Mouse (Mus musculus) intestine, embryonic 15.5 days (tissue): Measurements from ENCODE around the gene Atp6v1e2. TPM values are rescaled to one million over a fixed set of nuclear protein-coding genes. Genes with fewer than 3 reads are reported as not detected.

Experiments
- ATAC-seq: fragments of 200-750 bp; cut with Nextera tagmentation; 2 replicates; pipeline ENCODE4 v1.8.0; 2017; ENCODE audit warnings: moderate TSS enrichment, moderate library complexity
- H3K27ac ChIP-seq: fragments of 300-500 bp; sonication (generic); 2 replicates; pipeline ENCODE4 v1.5.1; 2015; ENCODE audit warnings: mild to moderate bottlenecking, inconsistent platforms
- H3K27me3 ChIP-seq: fragments of 300-500 bp; sonication (generic); replicated peaks from 2 replicates; pipeline ENCODE4 v1.6.1; 2015; ENCODE audit warnings: inconsistent platforms
- H3K36me3 ChIP-seq: fragments of 300-500 bp; sonication (generic); 2 replicates; pipeline ENCODE4 v1.6.1; 2015; ENCODE audit warnings: inconsistent platforms
- H3K4me1 ChIP-seq: fragments of 300-500 bp; sonication (generic); replicated peaks from 2 replicates; pipeline ENCODE4 v1.6.1; 2015; ENCODE audit warnings: inconsistent platforms
- H3K4me2 ChIP-seq: fragments of 300-500 bp; sonication (generic); replicated peaks from 2 replicates; pipeline ENCODE4 v1.6.1; 2015; ENCODE audit warnings: mild to moderate bottlenecking, inconsistent platforms
- H3K4me3 ChIP-seq: fragments of 300-500 bp; sonication (generic); replicated peaks from 2 replicates; pipeline ENCODE4 v1.5.1; 2015; ENCODE audit warnings: inconsistent platforms
- H3K9ac ChIP-seq: fragments of 300-500 bp; sonication (generic); 2 replicates; pipeline ENCODE4 v1.6.1; 2015; ENCODE audit warnings: inconsistent platforms
- H3K9me3 ChIP-seq: fragments of 300-500 bp; sonication (generic); 2 replicates; pipeline ENCODE4 v1.6.1; 2016; ENCODE audit warnings: inconsistent platforms
- WGBS: fragments of 180-500 bp; shearing (Covaris S2); methylation state at CpG from one replicate; pipeline ENCODE4 v1.1.7; 2015; 5-methylcytosine and 5-hydroxymethylcytosine counted together
- polyA plus RNA-seq: library from polyadenylated mRNA; unstranded; fragments of >200 nt; fragmentation: Nextera tagmentation; extraction: Ambion mirVana; gene quantifications from 2 replicates; pipeline ENCODE4 v1.2.1, GENCODE M21; 2015

Gene Atp6v1e2
- polyA plus RNA-seq, 1 experiment from 2014 or later: not detected

GRCm38 (mm10) chr17:86907092-86907491 lies 40.6 kb downstream of the Atp6v1e2 start:
- H3K27ac ChIP-seq: no peak overlapping the region
- no peaks in the 10 kb centered on the region for H3K9me3 ChIP-seq
- no peak overlapping the region for H3K9ac ChIP-seq
- no peaks in the 10 kb centered on the region; the same call in 1 of the 2 replicates for H3K27me3 ChIP-seq
- no peak overlapping the region for H3K4me3 ChIP-seq
- H3K4me2 ChIP-seq: no peak overlapping the region
- no peaks in the 10 kb centered on the region for H3K36me3 ChIP-seq
- ATAC-seq: no peak
- H3K4me1 ChIP-seq: peaks cover 8% of the 10 kb centered on the region; the same call in 1 of the 2 replicates
- 88% methylated on average over 3 of the region's 3 CpGs for WGBS

- H3K36me3 ChIP-seq: no peaks in the 10 kb centered on the region
- H3K9ac ChIP-seq: no peak overlapping the region
- H3K9me3 ChIP-seq: no peaks in the 10 kb centered on the region
- no peak overlapping the region for H3K27ac ChIP-seq
- no peak overlapping the region for H3K4me3 ChIP-seq
- H3K27me3 ChIP-seq: no peaks in the 10 kb centered on the region; the same call in 1 of the 2 replicates
- H3K4me2 ChIP-seq: no peak overlapping the region
- 0 out of 2 replicates have a peak, but pooled peaks have one; percentile 4 for ATAC-seq
- peaks cover 8% of the 10 kb centered on the region; the same call in 1 of the 2 replicates for H3K4me1 ChIP-seq
- 34% methylated on average over 6 of the region's 6 CpGs for WGBS
Measured at GRCm38 (mm10) chr17:86906601-86907000, 41.1 kb downstream of the Atp6v1e2 start.

- Histone ChIP-seq H3K9me3 (no peaks in the 10 kb centered on the region), H3K4me3 (no peak overlapping the region), H3K36me3 (no peaks in the 10 kb centered on the region), H3K9ac (no peak overlapping the region), H3K27me3 (no peaks in the 10 kb centered on the region; the same call in 1 of the 2 replicates), H3K4me2 (no peak overlapping the region), H3K4me1 (peaks cover 8% of the 10 kb centered on the region; the same call in 1 of the 2 replicates), H3K27ac (no peak overlapping the region)
- peak; percentile 65 for ATAC-seq
- WGBS: 4% methylated on average over 9 of the region's 9 CpGs
Measured at GRCm38 (mm10) chr17:86906136-86906461, 41.6 kb downstream of the Atp6v1e2 start.

DNA sequence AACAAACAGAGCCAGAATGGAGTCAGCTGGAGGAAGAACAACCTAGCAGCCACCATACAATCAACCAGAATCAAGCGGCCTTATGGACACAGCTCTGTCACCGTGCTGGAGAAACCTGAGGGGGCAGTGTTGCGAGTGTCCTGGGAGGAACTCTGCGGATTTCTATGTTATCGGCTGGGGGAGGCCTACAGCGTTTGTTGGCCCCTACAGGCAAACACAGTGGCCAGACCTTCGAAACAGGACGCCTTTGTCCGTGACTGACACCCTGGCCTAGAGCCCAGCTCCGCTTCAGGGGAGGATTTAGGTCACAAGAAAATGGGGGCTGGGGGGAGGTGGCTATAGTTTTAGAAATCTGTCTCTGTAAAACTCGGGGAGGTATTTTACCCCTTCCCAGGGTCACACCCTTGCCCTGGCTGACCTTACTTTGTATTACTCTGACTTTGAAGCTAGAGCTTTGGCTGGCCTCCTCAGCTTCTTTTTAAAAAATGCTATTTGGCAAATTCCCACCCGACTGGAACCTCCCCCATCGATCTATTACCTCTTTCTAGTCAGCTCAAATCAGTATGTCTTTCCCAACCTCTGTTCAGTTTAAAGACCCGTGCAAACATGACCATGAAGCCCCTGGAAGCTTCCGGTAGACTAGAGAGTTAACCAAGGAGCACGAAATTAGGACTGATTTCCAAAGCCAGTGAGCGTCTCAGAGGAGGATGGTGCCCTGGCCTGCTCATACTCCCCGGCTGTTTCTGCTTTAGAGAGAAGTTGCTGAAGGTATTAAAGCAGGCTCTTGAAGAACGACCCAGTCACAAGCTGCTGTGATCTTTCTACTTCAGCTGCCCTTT lies 42.2 kb downstream of the Atp6v1e2 start:
- ATAC-seq: peak; percentile 63

DNA sequence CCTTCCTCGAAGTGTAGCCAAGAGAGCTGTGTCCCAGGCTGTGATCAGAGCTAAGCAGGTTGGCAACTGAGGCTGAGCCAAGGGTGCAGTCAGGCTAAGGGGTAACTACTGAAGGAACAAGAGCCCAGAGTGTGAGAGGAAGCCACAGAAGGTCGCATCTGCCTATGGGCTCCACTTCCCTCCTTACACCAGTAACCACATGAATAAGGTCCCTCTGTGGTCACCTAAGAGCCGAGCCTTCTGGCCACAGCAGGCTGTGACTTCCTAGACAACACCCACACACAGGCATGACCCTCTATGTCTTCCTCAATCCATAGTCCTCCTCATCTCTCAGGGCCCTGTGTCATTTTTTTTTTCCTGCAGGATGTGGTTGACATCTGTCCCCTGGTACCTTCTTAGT lies 43.5 kb downstream of the Atp6v1e2 start:
- no peaks in the 10 kb centered on the region; the same call in 1 of the 2 replicates for H3K27me3 ChIP-seq
- no peak for ATAC-seq
- H3K36me3 ChIP-seq: no peaks in the 10 kb centered on the region
- no peak overlapping the region for H3K4me3 ChIP-seq
- H3K9ac ChIP-seq: no peak overlapping the region
- no peak overlapping the region for H3K4me2 ChIP-seq
- H3K4me1 ChIP-seq: peaks cover 8% of the 10 kb centered on the region; the same call in 1 of the 2 replicates
- H3K27ac ChIP-seq: no peak overlapping the region
- H3K9me3 ChIP-seq: no peaks in the 10 kb centered on the region
- 84% methylated on average over 3 of the region's 3 CpGs for WGBS

More for the DNA sequence above, 42.2 kb downstream of the Atp6v1e2 start:
- WGBS: 29% methylated on average over 19 of the region's 19 CpGs
- no peak overlapping the region for H3K4me2 ChIP-seq
- H3K9me3 ChIP-seq: no peaks in the 10 kb centered on the region
- H3K4me1 ChIP-seq: peaks cover 8% of the 10 kb centered on the region; the same call in 1 of the 2 replicates
- no peak overlapping the region for H3K4me3 ChIP-seq
- H3K36me3 ChIP-seq: no peaks in the 10 kb centered on the region
- no peaks in the 10 kb centered on the region; the same call in 1 of the 2 replicates for H3K27me3 ChIP-seq
- no peak overlapping the region for H3K9ac ChIP-seq
- no peak overlapping the region for H3K27ac ChIP-seq

DNA sequence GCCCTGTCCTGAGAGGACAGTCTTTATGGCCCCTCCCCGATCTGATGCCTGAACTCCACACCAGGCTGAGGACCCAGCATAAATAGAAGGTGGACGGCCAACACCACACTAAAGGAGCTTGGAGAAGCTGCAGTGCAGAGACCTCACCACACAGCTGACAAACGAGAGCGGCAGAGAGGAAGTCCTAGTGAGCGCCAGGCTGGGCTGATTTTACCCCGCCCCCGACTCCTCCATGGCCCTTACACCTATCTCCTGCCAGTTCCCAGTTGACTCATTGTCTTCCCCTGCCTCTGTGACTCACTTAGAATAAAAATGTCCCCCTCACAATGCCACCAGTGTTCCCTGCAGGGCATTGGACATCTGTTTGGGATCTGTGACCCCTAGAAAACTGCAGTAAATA lies 44.1 kb downstream of the Atp6v1e2 start:
- Histone ChIP-seq H3K4me3 (no peak overlapping the region), H3K36me3 (no peaks in the 10 kb centered on the region), H3K4me2 (no peak overlapping the region), H3K27me3 (no peaks in the 10 kb centered on the region; the same call in 1 of the 2 replicates), H3K9me3 (no peaks in the 10 kb centered on the region), H3K9ac (no peak overlapping the region), H3K27ac (no peak overlapping the region), H3K4me1 (peaks cover 8% of the 10 kb centered on the region; the same call in 1 of the 2 replicates)
- WGBS: 28% methylated on average over 7 of the region's 7 CpGs
- ATAC-seq: no peak; the same call in 1 of the 2 replicates

GRCm38 (mm10) chr17:86902399-86903067 lies 45.2 kb downstream of the Atp6v1e2 start:
- H3K4me3 ChIP-seq: no peak overlapping the region
- peaks cover 8% of the 10 kb centered on the region; the same call in 1 of the 2 replicates for H3K4me1 ChIP-seq
- H3K9ac ChIP-seq: no peak overlapping the region
- H3K9me3 ChIP-seq: no peaks in the 10 kb centered on the region
- no peak overlapping the region for H3K4me2 ChIP-seq
- H3K27me3 ChIP-seq: no peaks in the 10 kb centered on the region; the same call in 1 of the 2 replicates
- 89% methylated on average over 14 of the region's 14 CpGs for WGBS
- no peak overlapping the region for H3K27ac ChIP-seq
- no peaks in the 10 kb centered on the region for H3K36me3 ChIP-seq
- ATAC-seq: no peak

DNA sequence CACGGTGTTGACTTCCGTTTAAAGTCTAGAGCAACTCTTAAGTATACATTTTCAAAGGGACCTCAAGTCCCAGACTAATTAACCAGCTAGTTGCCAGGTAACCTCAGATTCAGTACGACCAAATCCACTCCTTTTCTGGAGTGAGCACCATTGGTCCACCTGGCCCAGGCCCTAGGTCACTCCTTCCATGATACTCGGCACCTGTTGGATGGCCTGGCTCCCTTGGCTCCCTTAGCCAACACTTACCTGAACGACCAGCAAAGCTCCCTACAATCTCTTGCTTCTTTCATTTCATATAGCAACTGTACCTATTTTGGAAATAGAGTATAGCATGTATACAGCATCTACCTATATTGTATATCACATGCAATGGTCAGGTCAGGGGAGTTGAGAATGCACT lies 47.1 kb downstream of the Atp6v1e2 start:
- no peak overlapping the region for H3K4me2 ChIP-seq
- ATAC-seq: no peak
- H3K27me3 ChIP-seq: no peaks in the 10 kb centered on the region
- WGBS: 77% methylated on average over 5 of the region's 5 CpGs
- no peaks in the 10 kb centered on the region for H3K9me3 ChIP-seq
- no peak overlapping the region for H3K9ac ChIP-seq
- peaks cover 4% of the 10 kb centered on the region; the same call in 1 of the 2 replicates for H3K4me1 ChIP-seq
- no peaks in the 10 kb centered on the region for H3K36me3 ChIP-seq
- no peak overlapping the region for H3K4me3 ChIP-seq
- H3K27ac ChIP-seq: no peak overlapping the region

- 62% methylated on average over 5 of the region's 5 CpGs for WGBS
- Histone ChIP-seq H3K27me3 (no peaks in the 10 kb centered on the region), H3K36me3 (no peaks in the 10 kb centered on the region), H3K9ac (no peak overlapping the region), H3K9me3 (no peaks in the 10 kb centered on the region), H3K4me2 (no peak overlapping the region), H3K27ac (no peak overlapping the region), H3K4me3 (no peak overlapping the region), H3K4me1 (no peaks in the 10 kb centered on the region)
- ATAC-seq: no peak
Measured at GRCm38 (mm10) chr17:86899821-86900220, 47.9 kb downstream of the Atp6v1e2 start.

- H3K4me1 ChIP-seq: no peaks in the 10 kb centered on the region
- H3K9me3 ChIP-seq: no peaks in the 10 kb centered on the region
- H3K27me3 ChIP-seq: no peaks in the 10 kb centered on the region
- ATAC-seq: no peak
- no peak overlapping the region for H3K27ac ChIP-seq
- H3K4me3 ChIP-seq: no peak overlapping the region
- H3K9ac ChIP-seq: no peak overlapping the region
- no peaks in the 10 kb centered on the region for H3K36me3 ChIP-seq
- WGBS: 89% methylated on average over 6 of the region's 6 CpGs
- H3K4me2 ChIP-seq: no peak overlapping the region
Measured at GRCm38 (mm10) chr17:86897486-86898165, 50.1 kb downstream of the Atp6v1e2 start.

GRCm38 (mm10) chr17:86895191-86895590 lies 52.5 kb downstream of the Atp6v1e2 start:
- WGBS: 83% methylated on average over 4 of the region's 4 CpGs
- Histone ChIP-seq H3K4me2 (no peak overlapping the region), H3K27ac (no peak overlapping the region), H3K9me3 (no peaks in the 10 kb centered on the region), H3K36me3 (no peaks in the 10 kb centered on the region), H3K27me3 (no peaks in the 10 kb centered on the region), H3K9ac (no peak overlapping the region), H3K4me1 (no peaks in the 10 kb centered on the region), H3K4me3 (no peak overlapping the region)
- ATAC-seq: no peak
